Mouse (Mus musculus) liver, embryonic 11.5 days (tissue): ENCODE measurements around the gene Rfc5. TPM values are rescaled to one million over a fixed set of nuclear protein-coding genes. Genes with fewer than 3 reads are reported as not detected.
"Not testable (repeated sequence)": the region's sequence is repeated elsewhere in the genome, so short reads cannot be mapped to it uniquely, and the experiment has no call there.

Source experiments
- ATAC-seq: fragments of 200-750 bp; cut with Nextera tagmentation; replicated peaks from 2 replicates; pipeline ENCODE4 v1.8.0; 2017; ENCODE audit warnings: moderate number of reproducible peaks, mild to moderate bottlenecking, moderate TSS enrichment, moderate library complexity; ENCODE audit not compliant: low FRiP score
- DNase-seq: peaks from one replicate; pipeline ENCODE4 v3.0.0-alpha.2; 2017; ENCODE audit warnings: low spot score
- H3K27ac ChIP-seq: fragments of 300-500 bp; sonication (generic); 2 replicates; pipeline ENCODE4 v1.5.1; 2014; ENCODE audit warnings: mild to moderate bottlenecking, low read depth, low read length, control low read depth
- H3K27me3 ChIP-seq: fragments of 300-500 bp; sonication (generic); replicated peaks from 2 replicates; pipeline ENCODE4 v1.6.1; 2014; ENCODE audit warnings: low read length, mixed read lengths; ENCODE audit not compliant: control insufficient read depth, insufficient read depth
- H3K36me3 ChIP-seq: fragments of 300-500 bp; sonication (generic); 2 replicates; pipeline ENCODE4 v1.6.1; 2014; ENCODE audit warnings: mild to moderate bottlenecking, low read length, moderate library complexity, mixed read lengths; ENCODE audit not compliant: control insufficient read depth, insufficient read depth
- H3K4me1 ChIP-seq: fragments of 300-500 bp; sonication (generic); replicated peaks from 2 replicates; pipeline ENCODE4 v1.6.1; 2014; ENCODE audit warnings: low read length, mixed read lengths; ENCODE audit not compliant: control insufficient read depth, insufficient read depth
- H3K4me2 ChIP-seq: fragments of 300-500 bp; sonication (generic); 2 replicates; pipeline ENCODE4 v1.6.1; 2014; ENCODE audit warnings: mild to moderate bottlenecking, control low read depth, moderate library complexity
- H3K4me3 ChIP-seq: fragments of 300-500 bp; sonication (generic); 2 replicates; pipeline ENCODE4 v1.5.1; 2014; ENCODE audit warnings: low read depth, low read length, control low read depth
- H3K9ac ChIP-seq: fragments of 300-500 bp; sonication (generic); 2 replicates; pipeline ENCODE4 v1.6.1; 2014; ENCODE audit warnings: low read depth, low read length, control low read depth
- H3K9me3 ChIP-seq: fragments of 300-500 bp; sonication (generic); 2 replicates; pipeline ENCODE4 v1.6.1; 2016; ENCODE audit warnings: low read length, inconsistent platforms, mixed read lengths; ENCODE audit not compliant: control insufficient read depth
- WGBS: fragments of 180-500 bp; shearing (Covaris S2); extraction: QIAGEN DNeasy Blood & Tissue Kit; methylation state at CpG from one replicate; pipeline ENCODE4 v1.1.7; 2014; 5-methylcytosine and 5-hydroxymethylcytosine counted together
- polyA plus RNA-seq: library from polyadenylated mRNA; unstranded; fragments of >200 nt; fragmentation: Nextera tagmentation; extraction: Ambion mirVana; gene quantifications from 2 replicates; pipeline ENCODE4 v1.2.1, GENCODE M21; 2014

Gene Rfc5
- polyA plus RNA-seq: 121 and 131 TPM in 2 replicates

GRCm38 (mm10) chr5:117388877-117389276 is at the start of gene Rfc5:
Rfc5 (minus strand) TSS chr5:117389047.
- WGBS: under 1% methylated on average over 43 of the region's 44 CpGs
- peak; percentile 94 for ATAC-seq

DNA sequence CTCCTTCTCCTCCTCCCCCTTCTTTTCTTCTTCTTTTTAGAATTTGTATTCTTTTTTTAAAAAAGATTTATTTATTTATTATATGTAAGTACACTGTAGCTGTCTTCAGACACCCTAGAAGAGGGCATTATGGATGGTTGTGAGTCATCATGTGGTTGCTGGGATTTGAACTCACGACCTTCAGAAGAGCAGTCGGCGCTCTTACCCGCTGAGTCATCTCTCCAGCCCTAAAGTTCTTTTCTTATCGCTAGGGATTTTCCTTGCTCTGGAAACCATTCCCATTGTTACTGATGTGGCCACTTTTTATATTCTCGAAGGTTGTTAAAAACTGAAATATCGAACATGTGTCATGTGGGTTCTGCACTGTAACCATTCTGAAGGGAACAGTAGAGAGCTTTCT is 44.7 kb upstream of the Rfc5 start:
- not testable (repeated sequence) for ATAC-seq, H3K4me1 ChIP-seq, H3K4me2 ChIP-seq, H3K27ac ChIP-seq, H3K4me3 ChIP-seq, H3K9ac ChIP-seq, H3K27me3 ChIP-seq, DNase-seq, H3K9me3 ChIP-seq, H3K36me3 ChIP-seq
- 86% methylated on average over 7 of the region's 7 CpGs for WGBS

More at GRCm38 (mm10) chr5:117388877-117389276, at the start of gene Rfc5:
- H3K9me3 ChIP-seq: peaks cover 9% of the 10 kb centered on the region
- peaks cover 10% of the 10 kb centered on the region; the same call in 1 of the 2 replicates for H3K36me3 ChIP-seq
- peaks cover 10% of the 10 kb centered on the region; the same call in 1 of the 2 replicates for H3K4me1 ChIP-seq
- DNase-seq: peak; percentile 95
- H3K9ac ChIP-seq: peak within 1 kb of the TSS; percentile 87
- peak within 1 kb of the TSS; percentile 74 for H3K4me3 ChIP-seq
- peak within 1 kb of the TSS; percentile 59 for H3K27ac ChIP-seq
- H3K27me3 ChIP-seq: no peaks in the 10 kb centered on the region
- H3K4me2 ChIP-seq: peak within 1 kb of the TSS; percentile 63

DNA sequence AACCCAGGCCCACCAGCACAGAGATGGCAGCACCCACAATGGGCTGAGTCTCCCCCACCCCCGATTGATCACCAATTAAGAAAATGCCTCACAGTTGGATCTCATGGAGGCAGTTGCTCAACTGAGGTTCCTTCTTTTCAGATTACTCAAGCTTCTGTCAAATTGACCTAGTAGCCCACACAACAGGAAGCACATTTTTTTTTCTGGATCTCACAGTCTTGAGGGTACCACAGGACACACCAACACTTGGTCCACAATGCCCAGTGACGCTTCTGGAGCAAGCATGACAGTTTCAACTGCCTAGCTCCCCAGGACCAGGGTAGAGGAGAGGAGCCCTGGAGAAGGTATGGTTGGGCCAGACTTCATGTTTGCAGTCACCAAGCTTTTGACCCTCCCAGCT is 28.6 kb upstream of the Rfc5 start:
- WGBS: 45% methylated on average over 2 of the region's 2 CpGs
- no peaks in the 10 kb centered on the region for H3K36me3 ChIP-seq
- H3K9me3 ChIP-seq: no peaks in the 10 kb centered on the region
- H3K27me3 ChIP-seq: peaks cover 43% of the 10 kb centered on the region
- no peak overlapping the region for H3K9ac ChIP-seq
- no peak for ATAC-seq
- H3K27ac ChIP-seq: no peak overlapping the region
- peaks cover 4% of the 10 kb centered on the region; the same call in 1 of the 2 replicates for H3K4me1 ChIP-seq
- no peak overlapping the region for H3K4me3 ChIP-seq
- no peak for DNase-seq
- no peak overlapping the region for H3K4me2 ChIP-seq

DNA sequence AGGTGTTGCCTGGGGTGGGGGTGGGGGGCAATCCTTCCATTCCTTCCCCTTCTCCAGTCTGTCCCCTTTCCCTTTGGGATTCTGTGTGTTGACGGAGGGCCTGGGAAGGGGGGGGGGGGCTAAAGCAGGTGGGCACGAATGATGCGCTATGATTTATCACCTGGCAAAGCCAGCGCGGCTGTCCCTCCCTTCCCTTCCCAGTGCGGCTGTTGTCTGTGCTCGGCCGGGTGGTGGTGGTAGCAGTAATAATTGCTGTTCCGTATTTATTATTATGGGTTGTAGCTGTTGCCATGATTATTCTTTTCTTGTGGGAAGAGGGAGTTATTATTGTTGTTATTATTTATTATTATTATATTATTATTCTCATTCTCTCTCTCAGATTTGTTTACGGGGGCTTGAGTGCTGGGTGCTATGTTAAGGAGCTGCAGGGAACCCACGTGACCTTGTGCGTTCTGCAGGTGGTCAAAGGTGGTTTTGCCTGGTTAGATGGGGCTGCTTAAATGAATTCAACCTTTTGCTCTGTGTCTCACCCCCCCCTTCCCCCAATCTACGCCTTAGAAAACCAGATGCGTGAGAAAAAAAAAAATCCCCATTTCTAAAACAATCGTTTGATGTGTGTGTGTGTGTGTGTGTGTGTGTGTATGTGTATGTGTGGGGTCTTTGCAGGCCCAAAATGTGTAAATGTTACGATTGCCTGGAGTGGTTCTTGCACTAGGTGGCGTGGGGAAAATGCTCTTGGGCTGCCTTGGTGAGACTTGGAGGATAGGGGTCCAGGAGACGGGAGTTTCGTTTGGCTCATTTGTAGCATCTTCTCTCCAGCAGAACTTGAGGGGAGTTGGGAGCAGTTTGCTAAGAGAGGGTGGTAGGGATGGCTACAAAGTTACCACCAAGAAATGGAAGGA is 26.4 kb upstream of the Rfc5 start:
- H3K4me2 ChIP-seq: no peak overlapping the region
- no peak overlapping the region for H3K4me3 ChIP-seq
- no peak for ATAC-seq
- DNase-seq: no peak
- H3K4me1 ChIP-seq: peaks cover 4% of the 10 kb centered on the region; the same call in 1 of the 2 replicates
- H3K27ac ChIP-seq: no peak overlapping the region
- H3K9ac ChIP-seq: no peak overlapping the region
- peaks cover 54% of the 10 kb centered on the region for H3K27me3 ChIP-seq
- no peaks in the 10 kb centered on the region for H3K36me3 ChIP-seq
- no peaks in the 10 kb centered on the region for H3K9me3 ChIP-seq
- whole genome bisulfite sequencing: 39% methylated on average over 18 of the region's 19 CpGs

DNA sequence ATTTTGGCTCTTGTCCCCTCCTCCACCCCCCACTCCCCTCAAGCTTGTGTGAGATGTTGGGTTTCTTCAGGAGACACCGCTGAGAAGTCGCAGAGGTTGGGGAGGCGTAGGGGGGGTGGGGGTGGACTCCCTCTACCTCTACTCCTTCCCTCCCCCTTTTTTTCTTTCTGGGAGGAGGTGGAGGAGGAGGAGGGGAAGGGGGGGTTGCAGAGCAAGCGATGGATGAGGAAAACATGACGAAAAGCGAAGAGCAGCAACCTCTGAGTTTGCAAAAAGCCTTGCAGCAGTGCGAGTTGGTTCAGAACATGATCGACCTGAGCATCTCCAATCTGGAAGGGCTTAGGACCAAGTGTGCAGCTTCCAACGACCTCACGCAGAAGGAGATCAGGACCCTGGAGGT is 25.8 kb upstream of the Rfc5 start:
- ATAC-seq: no peak
- no peaks in the 10 kb centered on the region for H3K36me3 ChIP-seq
- peaks cover 4% of the 10 kb centered on the region; the same call in 1 of the 2 replicates for H3K4me1 ChIP-seq
- 6% methylated on average over 10 of the region's 10 CpGs for WGBS
- DNase-seq: no peak
- no peak overlapping the region for H3K9ac ChIP-seq
- peaks cover 57% of the 10 kb centered on the region for H3K27me3 ChIP-seq
- peak overlapping the region; percentile 54; the same call in 1 of the 2 replicates for H3K4me3 ChIP-seq
- H3K9me3 ChIP-seq: no peaks in the 10 kb centered on the region
- no peak overlapping the region for H3K27ac ChIP-seq
- peak overlapping the region; percentile 84 for H3K4me2 ChIP-seq

GRCm38 (mm10) chr5:117413507-117414501 is 25.0 kb upstream of the Rfc5 start, which contains the start of gene Ksr2:
Ksr2 (plus strand) TSS chr5:117414000.
- H3K9ac ChIP-seq: no peak within 1 kb of the TSS
- ATAC-seq: peak; percentile 51

GRCm38 (mm10) chr5:117409369-117409768 is 20.5 kb upstream of the Rfc5 start:
- no peak for ATAC-seq
- no peaks in the 10 kb centered on the region for H3K36me3 ChIP-seq
- H3K9ac ChIP-seq: no peak overlapping the region
- no peak overlapping the region for H3K4me2 ChIP-seq
- H3K9me3 ChIP-seq: no peaks in the 10 kb centered on the region
- no peak overlapping the region for H3K27ac ChIP-seq
- H3K4me3 ChIP-seq: no peak overlapping the region
- H3K27me3 ChIP-seq: peaks cover 40% of the 10 kb centered on the region
- no peak for DNase-seq
- H3K4me1 ChIP-seq: peaks cover 4% of the 10 kb centered on the region; the same call in 1 of the 2 replicates
- 58% methylated on average over 6 of the region's 6 CpGs for WGBS

More at GRCm38 (mm10) chr5:117413507-117414501, 25.0 kb upstream of the Rfc5 start, which contains the start of gene Ksr2:
- Histone ChIP-seq H3K36me3 (no peaks in the 10 kb centered on the region), H3K4me1 (peaks cover 4% of the 10 kb centered on the region; the same call in 1 of the 2 replicates), H3K27me3 (peaks cover 64% of the 10 kb centered on the region), H3K27ac (no peak within 1 kb of the TSS), H3K4me3 (peak within 1 kb of the TSS; percentile 54), H3K4me2 (peak within 1 kb of the TSS; percentile 84), H3K9me3 (no peaks in the 10 kb centered on the region)
- 2% methylated on average over 74 of the region's 89 CpGs for WGBS
- DNase-seq: peak; percentile 43

GRCm38 (mm10) chr5:117408216-117408615 is 19.4 kb upstream of the Rfc5 start:
- H3K9ac ChIP-seq: no peak overlapping the region
- H3K4me3 ChIP-seq: no peak overlapping the region
- H3K36me3 ChIP-seq: no peaks in the 10 kb centered on the region
- peaks cover 29% of the 10 kb centered on the region for H3K27me3 ChIP-seq
- H3K27ac ChIP-seq: no peak overlapping the region
- WGBS: 55% methylated on average over 4 of the region's 4 CpGs
- DNase-seq: no peak
- H3K4me1 ChIP-seq: 0 out of 2 replicates have a peak, but pooled peaks cover under 1% of the 10 kb centered on the region
- H3K4me2 ChIP-seq: no peak overlapping the region
- no peaks in the 10 kb centered on the region for H3K9me3 ChIP-seq
- no peak for ATAC-seq
